Mouse (Mus musculus) thymus, adult 18-20 months (tissue): Measurements from ENCODE around the gene Tanc1.

Experiments used
- DNase-seq, 2 experiments: peaks; one replicate each; pipeline ENCODE4 v3.0.0; 2022; ENCODE audit warnings: mixed read lengths in 2 of 2

The Tanc1 gene

DNA sequence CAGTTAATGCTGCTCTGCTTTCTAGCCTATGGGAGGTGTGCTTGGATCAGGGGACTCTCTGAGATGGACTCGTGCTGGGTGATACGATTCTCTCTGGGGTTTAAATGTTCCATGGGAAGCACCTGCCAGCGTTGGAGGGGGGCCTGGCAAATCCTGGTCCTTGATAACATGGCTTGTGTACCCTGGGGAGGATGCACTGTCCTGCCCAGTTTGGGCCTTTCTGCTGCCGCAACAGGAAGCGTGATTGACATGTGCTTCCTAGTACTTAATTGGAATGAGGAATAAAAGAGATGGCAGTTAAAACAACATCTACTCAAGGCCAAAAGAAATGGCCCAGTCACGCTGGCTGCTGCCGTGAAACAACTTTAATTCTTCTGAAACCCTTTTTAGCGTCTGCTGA, 109.3 kb downstream of the Tanc1 start:
- DNase-seq = no peak

DNA sequence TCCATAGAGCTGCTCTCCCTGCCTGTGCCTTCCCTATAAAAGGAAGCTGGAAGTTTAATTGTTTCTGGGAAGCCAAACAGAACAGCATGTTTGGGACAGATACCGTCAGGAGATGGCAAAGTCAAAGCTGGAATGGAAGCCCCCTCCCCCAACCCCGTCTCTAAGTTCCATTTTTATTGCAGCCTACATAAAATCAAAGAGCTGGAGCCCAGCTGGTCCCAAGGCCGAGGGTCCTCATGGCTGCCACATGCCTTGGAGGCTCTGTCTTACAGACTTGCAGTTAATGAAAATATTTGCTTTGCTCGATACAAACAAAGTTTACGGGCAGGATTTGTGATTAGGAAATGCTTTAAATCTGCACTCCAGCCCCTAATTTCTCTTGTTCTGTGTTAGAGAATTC, 109.9 kb downstream of the Tanc1 start:
- no peak for DNase-seq

DNA sequence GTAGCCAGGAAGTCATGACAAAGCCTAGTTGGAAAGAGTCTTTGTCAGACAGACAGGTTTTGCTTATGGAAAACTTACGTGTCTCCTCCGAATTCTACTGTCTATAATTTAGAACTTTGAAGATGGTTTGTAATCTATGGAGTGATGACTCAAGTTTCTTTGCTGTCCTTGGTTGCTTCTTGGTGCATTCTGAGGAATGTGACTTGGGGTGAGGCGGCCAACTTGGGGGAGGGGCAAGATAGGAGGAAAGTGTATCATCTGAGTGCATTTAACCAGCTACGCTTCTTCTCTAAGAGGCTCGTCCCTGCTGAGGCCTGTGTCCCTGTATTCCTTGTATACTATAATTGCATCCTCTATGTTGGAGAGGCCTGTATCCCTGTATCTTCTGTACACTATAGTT, 111.5 kb downstream of the Tanc1 start:
- DNase-seq = no peak

DNA sequence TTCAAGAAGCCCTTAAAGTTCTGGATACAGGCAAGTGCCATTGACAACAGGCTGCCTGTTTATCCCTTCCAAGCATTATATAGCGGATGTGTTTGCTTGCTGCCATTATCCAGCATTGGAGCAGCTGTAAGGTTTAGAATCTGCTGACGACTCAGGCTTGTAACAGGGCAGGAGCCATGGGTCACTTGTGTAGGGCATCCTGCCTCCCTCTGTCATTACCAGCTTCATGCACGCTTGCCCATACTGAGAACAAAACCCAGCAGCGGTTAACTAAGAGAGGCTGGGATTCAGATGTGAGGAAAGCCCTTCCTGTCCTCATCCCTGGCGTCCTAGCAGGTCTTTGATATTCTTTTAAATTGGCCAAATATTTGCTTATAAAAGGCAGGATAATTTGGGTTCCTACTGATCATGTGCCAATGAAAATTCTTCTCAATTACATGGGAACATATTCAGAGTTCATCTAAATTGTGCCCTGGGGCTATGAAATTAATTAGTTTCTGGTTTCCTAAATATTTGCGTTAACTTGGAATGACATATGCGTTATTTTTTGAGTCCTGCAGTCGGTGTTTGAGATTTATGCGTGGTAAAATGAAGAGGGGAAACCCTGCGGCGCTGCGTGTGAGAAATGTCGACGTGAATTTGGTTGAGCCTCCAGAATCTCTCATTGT, 113.8 kb downstream of the Tanc1 start:
- DNase-seq = no peak

DNA sequence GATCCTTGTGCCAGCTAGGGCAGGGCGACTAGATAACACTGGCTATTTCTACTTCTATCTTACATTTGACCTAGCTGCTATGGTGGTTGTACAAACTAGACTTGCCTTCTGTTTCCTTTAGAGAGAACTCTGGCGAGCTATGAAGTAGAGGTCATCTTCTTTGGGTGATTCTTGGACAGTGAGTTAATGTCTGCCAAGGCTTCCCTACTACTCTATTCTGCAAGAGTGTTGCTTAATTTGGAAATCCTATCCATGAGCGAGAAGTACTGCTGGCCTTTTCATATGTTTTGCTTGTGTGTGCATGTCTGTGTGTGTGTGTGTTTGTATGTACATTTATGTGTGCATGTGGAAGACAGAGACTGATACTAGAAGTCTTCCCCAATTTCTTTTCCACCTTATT, 120.0 kb downstream of the Tanc1 start:
- no peak for DNase-seq

DNA sequence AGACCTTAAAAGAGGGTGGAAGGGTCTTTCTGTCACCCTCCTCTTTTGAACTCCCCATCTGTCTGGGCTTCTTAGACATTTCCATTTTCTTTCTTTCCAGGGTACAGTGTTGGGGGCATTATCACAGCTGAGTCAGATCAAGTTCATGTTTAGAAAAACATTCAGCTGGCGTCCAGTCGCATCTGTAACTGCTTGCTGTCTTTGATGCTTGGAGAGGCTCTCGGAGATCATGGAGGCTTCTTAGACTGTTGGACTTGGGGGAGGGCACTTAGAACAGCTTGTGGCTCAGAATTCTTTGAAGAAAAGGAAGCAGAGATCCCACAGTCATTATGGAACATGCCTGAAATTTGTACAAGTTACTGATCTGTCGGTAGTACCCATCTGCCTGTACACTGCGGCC, 121.6 kb downstream of the Tanc1 start:
- no peak for DNase-seq

DNA sequence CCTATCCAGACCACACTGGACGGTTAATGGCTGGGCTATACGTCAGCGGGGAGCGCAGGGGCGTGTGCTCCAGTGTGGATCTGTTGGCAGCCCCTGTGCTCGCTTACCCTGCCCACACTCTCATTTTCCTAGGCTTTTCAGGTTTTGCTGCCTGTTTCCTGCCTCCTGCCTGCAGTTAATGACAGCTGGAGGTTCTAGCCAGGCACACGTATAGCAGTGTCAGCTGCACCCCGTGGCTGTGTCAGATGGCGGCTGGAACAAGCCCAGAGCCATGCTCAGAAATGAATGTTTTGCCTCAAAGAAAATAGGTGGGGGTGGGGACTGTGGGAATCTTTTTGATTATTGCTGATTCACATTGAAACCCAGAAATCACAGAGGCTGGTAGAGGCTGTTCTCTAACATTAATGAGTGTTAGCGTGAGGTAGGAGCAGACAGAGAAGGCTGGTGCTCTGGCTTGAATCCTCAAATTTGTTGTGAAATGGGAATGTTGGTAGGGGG, 124.6 kb downstream of the Tanc1 start:
- no peak for DNase-seq

DNA sequence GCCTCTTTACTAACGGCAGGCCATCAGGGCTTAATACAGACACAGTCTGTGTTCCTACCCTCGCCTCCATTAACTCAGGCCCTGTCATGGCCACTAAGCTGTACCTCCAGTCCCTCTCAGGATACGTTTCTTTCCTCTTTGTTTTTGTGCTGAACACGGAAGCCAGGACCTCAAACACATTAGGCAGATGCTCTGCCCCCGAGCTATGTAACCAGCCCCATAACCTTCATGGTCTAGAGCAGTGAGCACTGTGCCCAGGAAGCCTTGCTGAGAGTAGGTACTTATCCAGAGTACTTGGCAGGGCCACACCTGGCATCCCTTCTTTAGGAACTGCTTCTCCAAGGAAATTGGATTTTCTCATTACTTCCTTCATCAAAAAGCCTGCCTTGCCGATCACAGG, 125.5 kb downstream of the Tanc1 start:
- DNase-seq = no peak

DNA sequence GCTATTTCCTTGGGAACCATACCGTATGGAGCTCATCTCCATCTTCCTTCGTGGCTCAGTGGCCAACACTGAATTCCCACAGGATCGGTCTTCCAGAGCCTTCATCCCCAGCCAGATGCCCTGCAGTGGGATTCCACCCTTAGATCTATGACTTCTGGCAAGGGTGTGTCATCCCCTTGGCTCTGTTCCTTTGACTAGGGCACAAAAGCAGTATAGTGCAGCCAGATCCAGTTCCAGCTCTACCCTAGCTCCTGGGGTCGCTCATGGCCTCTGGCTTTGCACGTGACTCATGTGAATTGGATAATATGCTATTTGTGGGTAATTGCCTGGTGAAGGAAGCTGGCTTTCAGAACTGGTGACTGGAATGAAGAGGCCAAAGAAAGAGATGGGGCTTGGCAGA, 126.5 kb downstream of the Tanc1 start:
- no peak for DNase-seq

DNA sequence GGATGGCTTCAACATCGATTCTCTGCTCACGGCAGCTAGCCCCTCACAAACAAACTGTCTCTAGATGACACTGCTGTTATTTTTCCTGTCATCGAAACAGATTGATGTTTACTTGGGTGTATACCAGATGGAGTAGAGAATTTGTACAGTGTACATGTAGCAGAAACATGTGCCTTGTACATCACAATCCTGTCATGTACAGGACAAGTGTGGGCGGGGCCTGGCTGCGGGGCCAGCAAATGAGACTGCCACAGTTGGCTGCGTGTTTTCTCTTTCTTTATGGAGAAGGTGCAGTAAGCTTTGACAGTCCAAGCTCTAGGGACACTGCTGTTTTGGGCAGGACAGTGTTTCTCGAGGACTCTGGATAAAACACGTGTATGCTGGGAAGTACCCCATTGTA, 127.2 kb downstream of the Tanc1 start:
- no peak for DNase-seq

DNA sequence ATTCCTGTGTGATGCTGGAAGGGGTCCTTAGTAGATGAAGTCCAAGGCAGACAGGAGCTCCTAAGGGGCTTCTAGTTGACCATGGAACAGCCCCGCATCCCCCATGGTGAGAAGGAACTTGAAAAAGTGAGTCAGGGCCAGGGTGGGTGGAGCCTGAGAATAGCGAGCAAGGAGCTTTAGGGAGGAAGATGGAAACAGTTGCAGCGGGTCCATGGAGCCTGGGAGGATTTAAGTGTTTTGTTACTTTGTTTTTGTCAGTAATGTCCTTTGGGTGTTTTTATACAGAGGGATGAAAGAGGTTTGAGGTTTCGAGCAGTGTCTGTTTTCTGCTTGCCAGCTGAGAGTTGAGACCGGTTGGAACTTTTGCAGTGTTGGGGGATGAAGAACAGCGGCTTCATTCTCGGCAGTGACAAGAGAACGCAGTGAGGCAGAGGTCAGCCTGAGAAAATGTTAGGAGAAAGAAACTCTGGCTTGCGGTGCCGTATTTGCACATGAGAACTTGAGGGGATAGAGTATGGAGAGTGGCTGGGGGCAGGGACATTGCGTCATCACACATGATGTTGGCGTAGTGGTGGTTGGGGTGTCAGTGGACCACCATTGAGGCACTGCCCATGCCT, 130.8 kb downstream of the Tanc1 start:
- no peak for DNase-seq

DNA sequence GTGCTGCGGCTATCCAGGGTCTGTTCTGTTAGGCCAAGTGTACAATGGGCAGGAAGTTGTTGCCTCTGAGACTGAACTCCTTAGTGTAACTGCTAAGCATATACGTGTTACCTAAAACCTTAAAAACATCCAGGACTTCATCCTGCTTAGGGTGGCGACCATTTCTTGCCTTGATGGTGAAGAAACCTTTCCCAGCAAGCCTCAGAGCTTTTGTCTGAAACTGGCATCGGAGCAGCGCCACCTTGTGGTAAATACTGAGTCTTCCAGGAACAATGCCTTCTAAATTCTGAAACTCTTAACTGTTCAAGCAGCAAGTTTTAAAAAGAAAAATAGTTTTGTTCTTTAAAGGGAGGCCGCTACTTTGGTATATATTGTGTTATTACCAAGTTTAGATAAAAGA, 133.6 kb downstream of the Tanc1 start:
- no peak for DNase-seq

DNA sequence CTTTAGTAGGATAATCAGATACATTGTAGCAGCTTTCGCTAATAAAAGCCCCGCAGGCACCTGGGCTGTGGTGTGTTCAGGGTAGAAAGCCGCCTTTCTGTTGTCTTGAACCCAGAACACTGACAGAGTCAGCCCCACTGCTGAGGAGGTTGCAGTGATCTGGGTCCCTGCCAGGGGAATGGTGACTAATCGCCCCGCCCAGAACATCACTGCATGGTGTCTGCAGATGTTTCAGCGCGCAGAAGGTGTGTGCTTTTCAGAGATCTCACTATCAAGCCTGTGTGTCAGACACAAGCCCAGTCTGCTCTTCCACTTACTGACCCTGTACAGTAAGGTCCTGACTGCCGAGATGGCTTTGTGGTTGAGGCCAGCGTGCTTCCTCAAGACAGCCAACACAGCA, 134.2 kb downstream of the Tanc1 start:
- no peak for DNase-seq

DNA sequence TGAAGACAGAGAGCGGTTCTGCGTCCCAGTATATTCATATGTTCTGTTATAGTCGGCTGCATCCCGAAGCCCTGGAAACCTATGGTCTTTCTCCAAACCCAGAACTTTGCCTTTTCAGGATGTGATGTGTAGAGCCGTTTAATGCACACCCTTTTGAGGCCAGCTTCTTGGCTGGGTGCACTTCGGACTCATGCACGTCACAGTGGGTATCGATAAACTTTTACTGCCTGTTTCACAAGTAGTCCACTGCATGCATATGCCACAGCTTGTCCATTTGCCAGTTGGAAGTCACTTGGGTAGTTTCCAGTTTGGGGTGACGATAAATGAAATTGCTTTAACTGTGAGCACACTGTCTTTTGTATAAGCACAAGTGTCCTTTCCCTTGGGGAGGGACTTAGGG, 135.9 kb downstream of the Tanc1 start:
- no peak for DNase-seq

DNA sequence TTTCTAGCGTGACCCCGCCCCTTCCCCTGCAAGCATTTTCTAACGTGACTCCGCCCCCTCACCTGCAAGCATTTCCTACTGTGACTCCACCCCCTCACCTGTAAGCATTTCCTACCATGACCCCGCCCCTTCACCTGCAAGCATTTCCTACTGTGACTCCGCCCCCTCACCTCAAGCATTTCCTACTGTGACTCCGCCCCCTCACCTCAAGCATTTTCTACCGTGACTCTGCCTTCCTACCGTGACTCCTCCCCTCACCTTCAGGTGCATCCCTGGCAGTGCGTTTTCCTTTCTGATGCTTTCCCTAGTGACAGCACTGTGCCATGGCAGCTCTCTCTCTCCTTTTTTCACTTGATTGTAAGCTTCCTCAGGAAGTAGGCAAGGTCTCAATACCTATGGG, 137.5 kb downstream of the Tanc1 start:
- no peak for DNase-seq

DNA sequence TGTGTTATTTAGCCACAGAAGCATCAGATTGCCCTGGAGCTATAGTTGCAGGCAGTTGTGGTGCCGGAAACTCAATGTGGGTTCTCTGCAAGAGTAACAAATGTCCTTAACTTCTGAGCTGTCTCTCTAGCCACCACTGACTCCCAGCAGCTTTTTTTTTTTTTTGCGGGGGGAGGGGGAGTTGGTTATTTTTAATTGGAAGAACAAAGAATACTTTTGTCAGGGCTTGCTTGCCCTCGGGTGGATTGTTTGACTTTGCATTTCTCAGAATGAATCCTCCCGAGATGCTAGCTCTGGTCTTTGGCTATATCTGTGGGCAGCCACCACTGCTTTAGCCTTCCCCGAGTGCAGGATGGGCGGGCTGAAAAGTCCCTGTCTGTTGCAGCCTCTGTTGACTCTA, 139.3 kb downstream of the Tanc1 start:
- DNase-seq = no peak

DNA sequence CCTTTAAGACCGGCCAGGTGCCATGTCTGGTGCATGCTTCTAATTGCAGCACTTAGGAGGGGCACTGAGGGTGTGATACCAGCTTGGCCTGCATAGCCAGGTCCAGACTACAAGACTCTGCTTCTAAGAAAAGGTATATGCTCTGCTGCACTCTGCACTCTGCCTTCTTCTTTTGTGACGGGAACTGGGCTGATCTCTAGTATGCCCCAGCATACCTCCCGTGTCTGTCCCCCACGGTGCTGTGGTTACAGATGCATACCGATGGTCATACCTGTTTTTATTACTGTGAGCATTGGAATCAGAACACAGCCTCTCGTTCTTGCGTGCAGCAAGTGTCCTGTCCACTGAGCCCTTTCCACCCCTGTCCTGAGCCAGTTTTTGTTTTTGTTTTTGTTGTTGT, 140.3 kb downstream of the Tanc1 start:
- DNase-seq = no peak

DNA sequence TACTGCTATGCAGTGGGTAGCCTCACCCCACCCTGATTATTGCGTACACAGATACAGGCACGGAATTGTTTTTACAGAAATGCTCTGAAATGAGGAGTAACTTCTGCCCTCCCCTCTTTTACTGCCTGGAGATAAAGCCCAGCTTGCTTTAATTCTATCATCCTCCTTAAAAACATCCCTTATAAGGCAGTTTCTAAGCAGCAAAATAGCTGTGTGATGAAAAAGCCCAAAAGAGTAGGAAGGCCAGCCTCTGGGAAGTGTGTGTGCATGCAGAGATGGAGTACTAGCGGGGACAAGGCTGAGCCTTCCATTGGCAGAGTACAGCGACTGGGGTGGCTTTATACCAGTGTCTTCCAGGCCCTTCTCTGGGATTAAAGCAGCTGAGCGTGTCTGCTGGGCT, 140.9 kb downstream of the Tanc1 start:
- no peak for DNase-seq

DNA sequence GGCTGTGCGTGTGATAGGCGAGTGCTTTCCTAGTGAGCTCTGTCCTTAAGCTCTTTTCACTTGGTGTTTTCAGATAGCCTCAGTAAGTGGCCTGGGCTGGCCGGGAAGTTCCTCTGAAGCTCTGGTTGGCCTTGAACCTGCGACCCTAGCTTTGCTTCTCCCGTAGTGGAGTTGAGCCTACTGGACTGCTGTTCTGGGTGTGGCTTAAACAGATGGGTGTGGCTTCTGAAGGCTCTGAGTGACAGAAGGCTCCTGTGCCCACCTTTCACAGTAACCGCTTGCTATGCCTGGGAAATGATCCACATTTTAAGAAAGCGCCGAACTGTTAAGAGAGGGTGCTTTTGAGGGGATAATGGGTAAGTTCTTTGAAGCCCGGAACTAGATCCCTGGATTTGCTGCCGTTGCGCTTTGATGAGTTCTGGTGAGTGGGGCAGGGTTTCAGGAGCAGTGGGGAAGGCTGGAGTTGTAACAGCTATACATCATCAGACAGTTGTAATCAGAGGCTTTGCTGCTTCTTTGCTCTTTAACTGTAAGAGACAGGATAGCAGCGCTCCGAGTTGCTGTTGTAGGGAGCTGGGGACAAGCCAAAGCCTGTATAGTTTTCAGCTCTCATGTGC, 144.4 kb downstream of the Tanc1 start:
- DNase-seq = no peak

DNA sequence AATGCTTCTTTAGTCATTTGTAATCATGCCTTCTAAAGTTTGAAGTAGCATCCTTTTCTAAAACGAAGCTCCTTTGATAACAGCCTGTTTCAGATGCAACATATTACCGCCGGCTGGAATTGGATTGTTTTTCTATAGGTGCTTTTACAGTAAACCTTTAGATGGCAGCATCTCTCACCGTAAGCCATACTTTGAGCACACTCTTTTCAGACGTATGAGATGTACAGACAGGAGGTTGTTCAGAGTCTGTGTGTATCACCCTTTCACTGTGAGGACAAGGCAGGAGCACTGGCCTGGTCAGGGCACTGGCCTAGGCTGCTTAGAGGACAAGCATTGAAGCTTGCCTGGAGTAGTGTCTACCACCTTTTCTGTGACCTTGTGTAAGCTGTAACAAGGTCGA, 145.2 kb downstream of the Tanc1 start:
- no peak for DNase-seq

DNA sequence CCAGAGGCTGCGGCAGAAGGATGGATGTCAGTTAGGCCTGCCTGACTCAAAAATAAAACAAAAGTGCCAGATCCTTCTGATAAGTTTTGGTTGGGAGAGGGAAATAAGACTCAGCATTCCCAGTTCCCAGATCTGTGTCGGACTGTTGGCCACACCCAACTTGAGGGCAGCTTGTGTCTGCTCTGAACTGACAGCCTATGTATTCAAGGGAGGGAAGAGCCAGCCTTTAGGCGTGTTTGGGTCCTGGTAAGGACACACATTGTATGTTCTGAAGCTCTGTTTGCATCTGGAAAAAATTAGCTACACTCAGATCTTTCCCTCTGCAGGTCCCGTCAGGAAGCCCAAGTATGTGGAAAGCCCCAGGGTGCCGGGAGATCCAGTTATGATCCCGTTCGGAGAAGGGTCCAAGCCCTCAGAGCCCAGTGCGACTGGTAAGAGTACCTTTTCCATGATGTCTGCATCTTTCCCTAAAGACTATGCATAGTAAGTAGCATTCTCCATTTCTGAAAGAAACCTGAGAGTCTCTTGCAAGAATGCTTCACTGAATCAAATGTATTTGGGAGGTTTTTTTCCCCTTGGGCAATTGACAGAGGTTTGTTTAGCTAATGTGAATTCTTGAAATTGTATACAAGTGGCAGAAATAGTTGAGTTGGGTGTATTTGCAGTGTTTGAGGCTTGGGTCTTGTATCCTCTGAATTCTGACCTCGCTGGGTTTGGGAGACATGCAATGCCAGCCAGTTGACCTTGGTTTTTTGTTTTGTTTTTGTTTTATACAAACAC, 146.5 kb downstream of the Tanc1 start:
- no peak for DNase-seq

DNA sequence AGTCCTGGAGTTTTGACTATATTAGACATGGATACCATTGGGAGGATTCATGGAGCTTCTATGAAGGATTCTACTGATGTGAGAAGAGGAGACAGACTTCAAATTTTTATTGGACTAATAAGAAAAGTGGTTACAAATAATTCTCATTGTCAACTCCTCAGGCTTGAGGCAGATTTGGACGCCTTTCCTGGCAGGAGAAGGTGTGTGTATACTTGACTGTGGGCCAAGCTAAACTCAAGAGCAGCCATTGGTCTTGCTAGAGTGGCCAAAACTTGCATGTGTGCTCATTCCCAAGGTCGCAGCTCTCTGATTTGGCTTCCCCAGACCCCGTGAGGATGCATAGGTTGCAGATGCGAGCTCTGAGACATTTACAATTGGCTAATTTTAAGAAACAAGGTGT, 148.9 kb downstream of the Tanc1 start:
- no peak for DNase-seq

DNA sequence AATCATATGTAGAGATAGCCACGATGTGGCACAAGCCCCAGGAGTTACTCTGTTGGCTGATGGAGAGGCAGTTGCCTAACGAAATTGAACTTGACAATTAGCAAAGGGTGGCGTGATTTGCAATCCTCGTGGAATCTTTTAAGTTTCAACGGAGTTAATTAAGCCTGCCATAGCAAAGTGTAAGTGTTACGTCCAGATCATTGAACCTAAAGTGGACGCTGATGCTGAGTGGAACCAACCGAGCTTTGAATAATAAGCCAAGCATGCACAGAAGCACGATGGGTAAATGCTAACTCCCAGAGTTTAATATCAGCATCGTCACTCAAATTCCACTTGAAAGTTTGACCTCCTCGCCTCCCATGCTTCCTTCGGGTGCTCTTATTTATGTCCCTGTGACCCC, 149.3 kb downstream of the Tanc1 start:
- DNase-seq = no peak

DNA sequence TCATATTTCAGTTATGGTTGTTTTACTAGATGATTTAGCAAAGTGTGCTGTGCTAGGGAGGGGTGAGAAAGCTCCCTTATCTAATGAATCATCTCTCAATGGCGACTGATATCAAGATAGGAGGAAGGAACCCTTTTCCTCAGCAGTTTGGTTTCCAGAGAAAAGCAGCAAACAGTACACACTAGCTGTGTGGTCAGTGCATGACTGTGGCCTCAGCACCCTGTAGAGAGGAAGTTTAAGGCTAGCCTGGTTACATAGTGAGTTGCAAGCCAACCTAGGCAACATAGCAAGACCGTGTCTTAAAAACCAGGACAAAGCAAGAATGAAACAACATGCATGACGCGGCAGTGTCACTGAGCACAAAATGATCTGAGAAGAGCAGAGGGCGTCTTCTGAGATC, 150.4 kb downstream of the Tanc1 start:
- no peak for DNase-seq
